13 mouse cellular contexts compared by ENCODE assay signal in genomic region chr3:9920331-9920730, GRCm38 (mm10).
DNase-seq lines count a peak whose midpoint lies in the region; ATAC-seq lines count a peak whose summit lies in the region.
"Had no signal": no experiment of that assay in that cellular context is flagged by ENCODE, and none has a peak within 500 bp of the region (broad histone marks: within the 10 kb centered on the region; RNA-seq: fewer than 3 reads in every experiment).

No protein-coding gene starts in this region.

- no peak overlapping the region for H3K4me2 ChIP-seq in forebrain, embryonic 14.5 days (ENCODE audit: low read length)
- H3K4me2 ChIP-seq in forebrain, embryonic 12.5 days: no peak overlapping the region
- no peak overlapping the region for H3K4me2 ChIP-seq in midbrain, embryonic 16.5 days (ENCODE audit: low read length)

- H3K36me3 ChIP-seq in forebrain, embryonic 14.5 days (ENCODE audit: control insufficient read depth, insufficient read depth, low read length): no peaks in the 10 kb centered on the region
- H3K36me3 ChIP-seq in forebrain, embryonic 12.5 days (replicated peaks): no peaks in the 10 kb centered on the region
- no peaks in the 10 kb centered on the region for H3K36me3 ChIP-seq in midbrain, embryonic 16.5 days (ENCODE audit: control insufficient read depth, insufficient read depth, low read length)
- H3K36me3 ChIP-seq: hindbrain, embryonic 10.5 days had no signal

- no peak for ATAC-seq in forebrain, embryonic 14.5 days
- no peak for ATAC-seq in forebrain, embryonic 12.5 days (ENCODE audit: low FRiP score)
- ATAC-seq in midbrain, embryonic 16.5 days: no peak

- no peak overlapping the region for H3K4me3 ChIP-seq in forebrain, embryonic 14.5 days (ENCODE audit: low read depth, low read length)
- H3K4me3 ChIP-seq in forebrain, embryonic 12.5 days (replicated peaks): no peak overlapping the region
- H3K4me3 ChIP-seq in midbrain, embryonic 16.5 days (ENCODE audit: low read depth, low read length): no peak overlapping the region
- H3K4me3 ChIP-seq: hindbrain, embryonic 10.5 days; myocyte had no signal

- no peak overlapping the region for H3K9ac ChIP-seq in forebrain, embryonic 14.5 days (ENCODE audit: low read length)
- no peak overlapping the region for H3K9ac ChIP-seq in forebrain, embryonic 12.5 days
- no peak overlapping the region for H3K9ac ChIP-seq in midbrain, embryonic 16.5 days (ENCODE audit: low read depth, low read length)
- H3K9ac ChIP-seq: liver, embryonic 14.5 days had no signal

- no peaks in the 10 kb centered on the region for H3K27me3 ChIP-seq in forebrain, embryonic 14.5 days (replicated peaks; ENCODE audit: control insufficient read depth, insufficient read depth, low read length)
- no peaks in the 10 kb centered on the region for H3K27me3 ChIP-seq in forebrain, embryonic 12.5 days
- H3K27me3 ChIP-seq in midbrain, embryonic 16.5 days (ENCODE audit: control insufficient read depth, insufficient read depth, low read depth, low read length): no peaks in the 10 kb centered on the region

- 78% methylated on average over 3 of the region's 3 CpGs for WGBS in forebrain, embryonic 14.5 days
- WGBS in forebrain, embryonic 12.5 days: 92% methylated on average over 3 of the region's 3 CpGs
- 91% methylated on average over 3 of the region's 3 CpGs for WGBS in midbrain, embryonic 16.5 days

- DNase-seq in forebrain, embryonic 14.5 days (ENCODE audit: low spot score): peak; percentile 61
- DNase-seq in ovary, postnatal 36 days (ENCODE audit: low spot score): peak; percentile 12
- DNase-seq in ovary, adult 18-20 months (ENCODE audit: low spot score): no peak
- peak; percentile 80 to 87 for DNase-seq in cerebellum, postnatal 14 days
- no peak for DNase-seq in testis, postnatal 10 days (ENCODE audit: low spot score)
- DNase-seq in kidney, adult 9 months: no peak
- DNase-seq: B cell, adult 2 months; embryo, embryonic 11 days had no signal

- no peaks in the 10 kb centered on the region for H3K9me3 ChIP-seq in forebrain, embryonic 14.5 days (replicated peaks; ENCODE audit: control insufficient read depth, low read length)
- H3K9me3 ChIP-seq in forebrain, embryonic 12.5 days: no peaks in the 10 kb centered on the region
- H3K9me3 ChIP-seq in midbrain, embryonic 16.5 days (replicated peaks; ENCODE audit: control insufficient read depth, low read length, poor library complexity, severe bottlenecking): no peaks in the 10 kb centered on the region
- H3K9me3 ChIP-seq: hindbrain, embryonic 10.5 days had no signal

- no peak overlapping the region for H3K27ac ChIP-seq in forebrain, embryonic 14.5 days (ENCODE audit: low read depth, low read length)
- no peak overlapping the region for H3K27ac ChIP-seq in forebrain, embryonic 12.5 days
- H3K27ac ChIP-seq in midbrain, embryonic 16.5 days (ENCODE audit: low read length): no peak overlapping the region
- H3K27ac ChIP-seq: hindbrain, embryonic 10.5 days; liver, embryonic 14.5 days had no signal

- H3K4me1 ChIP-seq in forebrain, embryonic 14.5 days (ENCODE audit: control insufficient read depth, insufficient read depth, low read length): no peaks in the 10 kb centered on the region
- no peaks in the 10 kb centered on the region for H3K4me1 ChIP-seq in forebrain, embryonic 12.5 days
- H3K4me1 ChIP-seq in midbrain, embryonic 16.5 days (ENCODE audit: control insufficient read depth, insufficient read depth, low read length): no peaks in the 10 kb centered on the region
- H3K4me1 ChIP-seq: hindbrain, embryonic 10.5 days had no signal

Comparison
In these comparisons a context has a peak if more than half of its experiments do, and no peak if none do; other contexts are left out.
1. DNase-seq: peak in forebrain, embryonic 14.5 days (single experiment), ovary, postnatal 36 days (single experiment) and cerebellum, postnatal 14 days (2 of 2); none in ovary, adult 18-20 months (single experiment), testis, postnatal 10 days (single experiment) and kidney, adult 9 months (single experiment).